Mouse (Mus musculus) brain, embryonic 18.5 days (tissue): ENCODE measurements at regions not wholly inside any gene's neighbourhood (a gene's known extent, or its start where the extent isn't known, plus 50 kb on each side); places are given as distances from the start of the nearest gene placed in this dataset.

Experiments
- DNase-seq: peaks from one replicate; pipeline ENCODE4 v3.0.0-alpha.2; 2012; ENCODE audit warnings: low read depth, low spot score

GRCm38 (mm10) chr7:115290801-115291417 is 547.4 kb downstream of the Insc start:
- DNase-seq: no peak

- no peak for DNase-seq
These were observed 551.2 kb downstream of the Insc start for GRCm38 (mm10) chr7:115294655-115295230.

- no peak for DNase-seq
These were observed 556.7 kb downstream of the Insc start for GRCm38 (mm10) chr7:115300241-115300640.

GRCm38 (mm10) chr7:115308377-115308776 is 564.9 kb downstream of the Insc start:
- no peak for DNase-seq

GRCm38 (mm10) chr7:115310400-115311225 is 567.1 kb downstream of the Insc start:
- DNase-seq: peak; percentile 47

GRCm38 (mm10) chr7:115319504-115319903 is 576.0 kb downstream of the Insc start:
- no peak for DNase-seq

GRCm38 (mm10) chr7:115322989-115323388 is 579.5 kb downstream of the Insc start:
- no peak for DNase-seq

GRCm38 (mm10) chr7:115328300-115328699 is 584.8 kb downstream of the Insc start:
- DNase-seq: no peak

GRCm38 (mm10) chr7:115331698-115332097 is 588.2 kb downstream of the Insc start:
- DNase-seq: no peak

- DNase-seq: no peak
These were observed 589.6 kb downstream of the Insc start for GRCm38 (mm10) chr7:115333046-115333577.

GRCm38 (mm10) chr7:115335051-115335450 is 591.6 kb downstream of the Insc start:
- no peak for DNase-seq

- DNase-seq: no peak
These were observed 596.7 kb downstream of the Insc start for GRCm38 (mm10) chr7:115340155-115340554.

- no peak for DNase-seq
These were observed 597.5 kb downstream of the Insc start for GRCm38 (mm10) chr7:115341007-115341406.

- DNase-seq: no peak
These were observed 602.3 kb downstream of the Insc start for GRCm38 (mm10) chr7:115345749-115346148.

GRCm38 (mm10) chr7:115358711-115359110 is 615.2 kb downstream of the Insc start:
- DNase-seq: no peak

- no peak for DNase-seq
These were observed 616.6 kb downstream of the Insc start for GRCm38 (mm10) chr7:115360142-115360541.

GRCm38 (mm10) chr7:115362117-115362516 is 618.6 kb downstream of the Insc start:
- no peak for DNase-seq

- DNase-seq: no peak
These were observed 623.4 kb downstream of the Insc start for GRCm38 (mm10) chr7:115366910-115367309.

- DNase-seq: no peak
These were observed 627.6 kb downstream of the Insc start for GRCm38 (mm10) chr7:115371143-115371542.

- no peak for DNase-seq
These were observed 629.4 kb downstream of the Insc start for GRCm38 (mm10) chr7:115372921-115373320.

- DNase-seq: no peak
These were observed 630.5 kb downstream of the Insc start for GRCm38 (mm10) chr7:115373781-115374533.

- no peak for DNase-seq
These were observed 632.6 kb downstream of the Insc start for GRCm38 (mm10) chr7:115376067-115376466.
